Mouse (Mus musculus) stomach, postnatal 0 days (tissue): ENCODE measurements around the gene Fto.

Source experiments
- CTCF ChIP-seq: IDR thresholded peaks from 2 replicates; pipeline ENCODE4 v1.5.1; 2016; ENCODE audit warnings: antibody characterized with exemption, low read depth, mild to moderate bottlenecking, moderate library complexity
- EP300 ChIP-seq: optimal IDR thresholded peaks from 2 replicates; pipeline ENCODE3; 2016; ENCODE audit warnings: antibody characterized with exemption

DNA sequence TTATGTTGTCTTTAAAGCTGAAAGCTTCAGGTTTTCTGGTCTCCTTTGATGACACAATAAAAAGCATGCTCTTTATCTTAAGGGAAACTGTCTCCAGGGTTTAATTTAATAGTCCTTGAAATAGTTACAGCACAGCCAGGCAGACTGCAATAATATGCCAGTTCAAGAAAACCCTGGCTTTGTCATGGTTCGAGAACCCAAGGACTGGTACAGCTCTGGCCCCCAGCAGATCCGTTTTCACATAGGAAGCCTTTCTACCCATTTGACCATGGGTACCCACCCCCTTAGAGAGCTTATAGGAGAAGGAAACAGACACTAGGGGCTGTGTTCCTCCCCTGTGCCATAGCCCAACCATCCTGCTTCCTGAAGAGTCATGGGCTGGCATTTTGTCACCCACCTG lies 332.2 kb downstream of the Fto start:
- TF ChIP-seq CTCF: no peak
- TF ChIP-seq EP300: no peak
